Mouse (Mus musculus) cortical plate, adult 2 months (tissue): ENCODE data around the gene Zbtb37. TPM values are rescaled to one million over a fixed set of nuclear protein-coding genes. Genes with fewer than 3 reads are reported as not detected.

Source experiments
- H3K27ac ChIP-seq: fragments of 200-500 bp; 2 replicates; pipeline ENCODE4 v1.5.1; 2012; ENCODE audit warnings: low read length, control low read depth, inconsistent platforms; ENCODE audit not compliant: insufficient read depth
- H3K4me1 ChIP-seq: fragments of 200-500 bp; 2 replicates; pipeline ENCODE4 v1.6.1; 2011; ENCODE audit warnings: low read length; ENCODE audit not compliant: control insufficient read depth, insufficient read depth
- H3K4me3 ChIP-seq: fragments of 200-500 bp; 2 replicates; pipeline ENCODE4 v1.5.1; 2011; ENCODE audit warnings: mild to moderate bottlenecking, low read length, control low read depth; ENCODE audit not compliant: insufficient read depth
- CTCF ChIP-seq: fragments of 200-500 bp; IDR thresholded peaks from 2 replicates; pipeline ENCODE4 v1.5.1; 2011; ENCODE audit warnings: mild to moderate bottlenecking, control low read depth, low read length; ENCODE audit not compliant: insufficient read depth; ENCODE audit errors: extremely low read depth
- POLR2A ChIP-seq: fragments of 200-500 bp; IDR thresholded peaks from 2 replicates; pipeline ENCODE4 v1.6.1; 2011; ENCODE audit warnings: mild to moderate bottlenecking, low read length, control low read depth; ENCODE audit not compliant: insufficient read depth; ENCODE audit errors: extremely low read depth
- polyA plus RNA-seq: library from polyadenylated mRNA; depleted of rRNA; stranded (reverse); fragments of >200 nt; gene quantifications from 2 replicates; pipeline ENCODE4 v1.2.3, GENCODE M21; 2012; rRNA removed

Gene Zbtb37
- polyA plus RNA-seq = 4.8 and 5.1 TPM in 2 replicates

DNA sequence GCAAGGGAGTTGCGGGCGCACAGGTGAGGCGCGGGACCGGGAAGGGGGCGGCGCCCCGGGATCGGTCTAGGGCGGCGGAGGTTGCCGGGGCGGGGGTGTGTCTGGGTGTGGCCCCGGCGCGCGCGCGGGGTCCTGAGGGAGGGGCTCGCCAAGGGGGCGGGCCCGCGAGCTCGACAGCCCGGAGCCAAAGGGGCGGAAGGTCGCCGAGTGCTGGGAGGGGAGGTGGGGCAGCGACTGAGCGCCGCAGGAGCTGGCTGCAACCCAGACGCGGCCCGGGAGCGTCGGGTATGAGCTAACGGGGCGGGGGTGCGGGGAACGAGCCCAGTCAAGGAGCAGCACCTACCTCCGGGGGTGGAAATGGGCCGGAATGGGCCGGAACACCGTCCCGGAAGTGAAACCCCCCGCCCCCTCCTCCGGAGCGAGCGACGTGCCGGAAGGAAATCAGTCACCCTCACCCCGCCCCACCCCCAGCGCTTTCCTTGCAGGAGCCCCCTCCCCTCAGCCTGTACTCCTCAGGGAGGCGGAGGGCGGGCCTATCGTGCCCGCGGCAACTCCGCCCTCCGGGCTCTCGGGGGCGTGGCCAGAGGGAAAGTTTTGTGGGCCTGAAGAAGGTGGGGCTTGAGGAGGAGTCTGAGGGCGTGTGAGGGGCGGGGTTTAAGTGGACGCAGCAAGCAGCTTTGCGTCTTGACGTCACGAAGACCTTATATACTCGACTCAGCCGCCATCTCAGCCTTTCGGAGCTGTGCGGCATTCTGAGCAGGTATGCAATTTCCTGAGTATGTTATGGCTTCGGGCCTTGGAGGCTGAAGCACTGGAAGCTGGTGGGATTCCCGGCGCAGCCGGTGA lies at the start of gene Zbtb37:
Gene Zbtb37 (minus strand): TSS at position 415 of the 846 bp plus-strand sequence.
- TF ChIP-seq POLR2A = peak; percentile 100
- no peak for TF ChIP-seq CTCF

GRCm38 (mm10) chr1:161077243-161077642 lies 42.6 kb upstream of the Zbtb37 start:
- TF ChIP-seq POLR2A (no peak), CTCF (no peak)
- H3K27ac ChIP-seq = no peak overlapping the region
- H3K4me1 ChIP-seq = no peaks in the 10 kb centered on the region
- no peak overlapping the region for H3K4me3 ChIP-seq

More for the DNA sequence above, at the start of gene Zbtb37:
- Histone ChIP-seq H3K4me1 (no peaks in the 10 kb centered on the region; the same call in 1 of the 2 replicates), H3K4me3 (peak within 1 kb of the TSS; percentile 91), H3K27ac (peak within 1 kb of the TSS; percentile 80)

- Histone ChIP-seq H3K4me1 (peaks cover under 1% of the 10 kb centered on the region; the same call in 1 of the 2 replicates), H3K4me3 (no peak overlapping the region)
These were observed 41.6 kb upstream of the Zbtb37 start for GRCm38 (mm10) chr1:161076238-161076637.

GRCm38 (mm10) chr1:161071272-161071620 lies 36.6 kb upstream of the Zbtb37 start:
- no peak for TF ChIP-seq POLR2A
- TF ChIP-seq CTCF = no peak
- H3K4me1 ChIP-seq = peaks cover 1% of the 10 kb centered on the region; the same call in 1 of the 2 replicates

More at GRCm38 (mm10) chr1:161076238-161076637, 41.6 kb upstream of the Zbtb37 start:
- TF ChIP-seq POLR2A (no peak), CTCF (no peak)
- no peak overlapping the region for H3K27ac ChIP-seq

GRCm38 (mm10) chr1:161070352-161071271 lies 36.0 kb upstream of the Zbtb37 start, which contains the start of the genes Dars2 and Cenpl:
Dars2 (minus strand) TSS chr1:161070658.
Cenpl (plus strand) TSS chr1:161070713.
- Histone ChIP-seq H3K27ac (peak within 1 kb of the TSS; percentile 25; the same call in 1 of the 2 replicates), H3K4me1 (peaks cover 1% of the 10 kb centered on the region; the same call in 1 of the 2 replicates), H3K4me3 (peak within 1 kb of the TSS; percentile 60)
- TF ChIP-seq CTCF (no peak), POLR2A (peak; percentile 80; the same call in 1 of the 2 replicates)

More at GRCm38 (mm10) chr1:161071272-161071620, 36.6 kb upstream of the Zbtb37 start:
- Histone ChIP-seq H3K4me3 (peak overlapping the region; percentile 60), H3K27ac (no peak overlapping the region)

GRCm38 (mm10) chr1:161063351-161063750 lies 28.7 kb upstream of the Zbtb37 start:
- H3K4me1 ChIP-seq = no peaks in the 10 kb centered on the region
- H3K4me3 ChIP-seq = no peak overlapping the region
- TF ChIP-seq POLR2A (no peak), CTCF (no peak)
- no peak overlapping the region for H3K27ac ChIP-seq

DNA sequence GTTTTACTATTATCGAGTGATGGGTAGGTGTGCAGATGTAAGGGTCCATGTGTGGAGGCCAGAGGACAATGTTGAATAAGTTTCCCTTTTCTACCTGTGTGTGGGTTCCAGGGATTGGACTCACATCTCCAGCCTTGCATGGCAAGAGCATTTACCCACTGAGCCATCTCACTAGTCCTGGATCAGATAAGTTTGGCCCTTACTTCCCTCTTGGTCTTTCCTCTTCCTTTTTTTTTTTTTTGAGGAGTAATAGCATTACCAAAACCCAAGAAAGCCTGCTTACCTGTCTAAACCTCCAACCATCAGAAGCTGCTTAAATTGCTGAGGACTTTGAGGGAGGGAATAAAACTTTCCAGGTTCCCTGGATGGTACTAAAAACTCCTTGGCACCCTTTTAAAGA lies 22.5 kb upstream of the Zbtb37 start:
- TF ChIP-seq CTCF (no peak), POLR2A (no peak)
- Histone ChIP-seq H3K4me3 (no peak overlapping the region), H3K4me1 (no peaks in the 10 kb centered on the region), H3K27ac (no peak overlapping the region)

DNA sequence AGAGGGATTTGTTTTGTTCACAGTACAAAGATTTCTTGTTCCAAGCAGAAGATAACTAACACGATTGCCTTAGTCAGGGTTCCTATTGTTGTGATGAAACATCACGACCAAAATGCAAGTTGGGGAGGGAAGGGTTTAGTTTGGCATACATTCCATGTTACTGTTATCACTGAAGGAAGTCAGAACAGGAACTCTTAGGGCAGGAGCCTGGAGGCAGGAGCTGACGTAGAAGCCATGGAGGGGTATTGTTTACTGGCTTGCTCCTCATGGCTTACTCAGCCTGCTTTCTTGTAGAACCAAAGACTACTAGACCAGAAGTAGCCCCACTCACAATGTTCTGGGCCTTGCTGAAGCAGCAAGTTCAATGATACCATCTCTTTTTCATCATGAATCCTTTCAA lies 12.3 kb upstream of the Zbtb37 start:
- no peak for TF ChIP-seq CTCF
- no peak for TF ChIP-seq POLR2A
- H3K27ac ChIP-seq = no peak overlapping the region
- no peak overlapping the region for H3K4me3 ChIP-seq
- no peaks in the 10 kb centered on the region; the same call in 1 of the 2 replicates for H3K4me1 ChIP-seq

DNA sequence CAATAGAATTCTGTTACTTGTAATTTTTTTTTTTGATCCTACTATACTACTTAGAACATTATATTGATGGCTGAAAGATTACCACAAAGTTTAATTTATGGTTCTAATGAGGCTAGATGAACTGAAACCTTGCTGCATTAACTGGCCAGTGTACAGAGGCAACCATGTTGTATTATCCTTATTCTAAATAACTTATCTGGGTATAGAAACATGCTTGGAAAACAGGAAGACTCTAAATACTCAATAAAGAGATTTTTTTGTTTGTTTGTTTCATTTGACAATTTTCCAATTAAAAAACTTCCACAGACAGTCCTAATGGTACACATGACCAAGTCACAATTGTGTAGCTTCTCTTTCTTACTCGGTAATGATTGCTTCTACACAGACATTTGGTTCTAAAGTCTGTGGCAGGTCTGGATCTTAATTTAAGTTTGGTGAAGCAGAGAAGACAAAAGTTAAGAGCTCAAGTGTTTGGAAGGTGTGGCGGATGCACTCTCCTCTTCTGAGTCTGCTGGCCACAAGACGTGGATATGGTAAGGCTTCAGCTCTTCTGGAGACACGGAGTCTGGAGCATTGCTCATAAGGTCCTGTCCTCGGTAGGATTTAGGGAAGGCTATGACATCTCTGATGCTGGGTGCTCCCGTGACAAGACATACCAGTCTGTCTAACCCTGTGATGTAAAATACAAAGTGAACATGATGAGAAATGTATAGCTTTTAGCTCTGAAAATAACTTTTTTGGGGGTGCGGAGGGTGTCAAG lies 6.8 kb upstream of the Zbtb37 start:
- H3K27ac ChIP-seq = no peak overlapping the region
- no peaks in the 10 kb centered on the region; the same call in 1 of the 2 replicates for H3K4me1 ChIP-seq
- H3K4me3 ChIP-seq = no peak overlapping the region
- TF ChIP-seq CTCF = no peak
- TF ChIP-seq POLR2A = no peak
